Mouse (Mus musculus) midbrain, embryonic 11.5 days (tissue): ENCODE results near the gene Eno3. TPM values are rescaled to one million over a fixed set of nuclear protein-coding genes. Genes with fewer than 3 reads are reported as not detected.

Source experiments
- ATAC-seq: fragments of 200-750 bp; cut with Nextera tagmentation; 2 replicates; pipeline ENCODE4 v1.8.0; 2017; ENCODE audit warnings: moderate TSS enrichment, moderate library complexity; ENCODE audit not compliant: low FRiP score
- DNase-seq: peaks from one replicate; pipeline ENCODE4 v3.0.0; 2015; ENCODE audit warnings: low spot score; ENCODE audit errors: missing footprints
- H3K27ac ChIP-seq: fragments of 300-500 bp; sonication (generic); 2 replicates; pipeline ENCODE4 v1.5.1; 2014; ENCODE audit warnings: low read depth, low read length
- H3K27me3 ChIP-seq: fragments of 300-500 bp; sonication (generic); 2 replicates; pipeline ENCODE4 v1.6.1; 2014; ENCODE audit warnings: mild to moderate bottlenecking, low read length, moderate library complexity, mixed read lengths; ENCODE audit not compliant: control insufficient read depth, insufficient read depth
- H3K36me3 ChIP-seq: fragments of 300-500 bp; sonication (generic); 2 replicates; pipeline ENCODE4 v1.6.1; 2014; ENCODE audit warnings: mild to moderate bottlenecking, low read length, moderate library complexity, mixed read lengths; ENCODE audit not compliant: control insufficient read depth, insufficient read depth
- H3K4me1 ChIP-seq: fragments of 300-500 bp; sonication (generic); 2 replicates; pipeline ENCODE4 v1.6.1; 2014; ENCODE audit warnings: low read length; ENCODE audit not compliant: control insufficient read depth, insufficient read depth
- H3K4me2 ChIP-seq: fragments of 300-500 bp; sonication (generic); 2 replicates; pipeline ENCODE4 v1.6.1; 2014; ENCODE audit warnings: mild to moderate bottlenecking, moderate library complexity
- H3K4me3 ChIP-seq: fragments of 300-500 bp; sonication (generic); 2 replicates; pipeline ENCODE4 v1.5.1; 2014; ENCODE audit warnings: low read depth, low read length
- H3K9ac ChIP-seq: fragments of 300-500 bp; sonication (generic); 2 replicates; pipeline ENCODE4 v1.6.1; 2014; ENCODE audit warnings: low read length
- H3K9me3 ChIP-seq: fragments of 300-500 bp; sonication (generic); 2 replicates; pipeline ENCODE4 v1.6.1; 2016; ENCODE audit warnings: low read length; ENCODE audit not compliant: control insufficient read depth
- WGBS: fragments of 180-500 bp; shearing (Covaris S2); extraction: QIAGEN DNeasy Blood & Tissue Kit; methylation state at CpG from one replicate; pipeline ENCODE4 v1.1.7; 2014; 5-methylcytosine and 5-hydroxymethylcytosine counted together
- microRNA-seq: library from miRNA; unstranded; fragments of <30 nt; microRNA quantifications from one replicate; pipeline ENCODE4, GENCODE M21; 2017
- polyA plus RNA-seq: library from polyadenylated mRNA; unstranded; fragments of >200 nt; fragmentation: Nextera tagmentation; extraction: Ambion mirVana; gene quantifications from 2 replicates; pipeline ENCODE4 v1.2.1, GENCODE M21; 2014

Gene Eno3
- polyA plus RNA-seq, 1 experiment from 2014 or later: 14.3 TPM

- WGBS: 86% methylated on average over 6 of the region's 6 CpGs
- H3K9ac ChIP-seq: peak overlapping the region; percentile 3; the same call in 1 of the 2 replicates
- H3K4me2 ChIP-seq: no peak overlapping the region
- no peak for ATAC-seq
- DNase-seq: no peak
- H3K9me3 ChIP-seq: no peaks in the 10 kb centered on the region
- no peak overlapping the region for H3K4me3 ChIP-seq
- H3K36me3 ChIP-seq: peaks cover 10% of the 10 kb centered on the region; the same call in 1 of the 2 replicates
- peaks cover 15% of the 10 kb centered on the region for H3K4me1 ChIP-seq
- H3K27me3 ChIP-seq: no peaks in the 10 kb centered on the region
- no peak overlapping the region for H3K27ac ChIP-seq
These were observed 45.8 kb downstream of the Eno3 start for GRCm38 (mm10) chr11:70702781-70703180.

DNA sequence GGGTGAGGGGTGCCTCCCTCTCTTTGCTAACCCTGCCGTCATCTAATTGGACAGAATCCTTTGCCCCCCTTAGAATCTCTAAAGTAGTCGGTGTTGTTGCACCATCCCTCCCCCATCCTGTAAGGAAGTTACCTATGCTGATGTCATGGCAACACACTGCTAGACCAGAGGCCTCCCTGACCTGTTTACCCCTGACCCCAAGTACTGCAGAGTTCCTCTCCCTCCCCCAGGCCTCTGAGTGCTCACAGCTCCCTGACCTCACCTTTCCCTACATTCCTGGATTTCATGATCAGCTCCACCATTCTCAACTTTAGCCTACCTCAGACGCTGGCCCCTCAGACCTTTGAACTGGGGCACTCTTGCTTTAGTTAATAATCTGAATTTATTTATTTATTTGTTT, 49.1 kb downstream of the Eno3 start:
- H3K4me1 ChIP-seq: peaks cover 10% of the 10 kb centered on the region
- peaks cover 10% of the 10 kb centered on the region for H3K36me3 ChIP-seq
- no peaks in the 10 kb centered on the region for H3K9me3 ChIP-seq
- no peak overlapping the region for H3K9ac ChIP-seq
- ATAC-seq: no peak
- H3K27ac ChIP-seq: no peak overlapping the region
- no peak for DNase-seq
- no peaks in the 10 kb centered on the region for H3K27me3 ChIP-seq
- H3K4me2 ChIP-seq: no peak overlapping the region
- WGBS: 86% methylated on average over 3 of the region's 3 CpGs
- no peak overlapping the region for H3K4me3 ChIP-seq

- DNase-seq (no peak), ATAC-seq (no peak)
- Histone ChIP-seq H3K27ac (no peak overlapping the region), H3K4me3 (no peak overlapping the region), H3K27me3 (no peaks in the 10 kb centered on the region), H3K9ac (no peak overlapping the region), H3K4me1 (no peaks in the 10 kb centered on the region), H3K4me2 (no peak overlapping the region), H3K36me3 (peaks cover 7% of the 10 kb centered on the region), H3K9me3 (no peaks in the 10 kb centered on the region)
- WGBS: 95% methylated on average over 10 of the region's 10 CpGs
These were observed 54.0 kb downstream of the Eno3 start for GRCm38 (mm10) chr11:70711026-70711425.

Small RNAs within 50 kb of the gene (microRNA-seq; reads per million reads assigned to microRNA genes)
- gene Mir6925: not detected

Other genes with a start within 250 kb of the Eno3 start
- 32.5 and 33.7 TPM in 2 replicates for gene Pelp1, start 247.2 kb upstream of the Eno3 start, polyA plus RNA-seq
- 28.9 and 31.3 TPM in 2 replicates for gene Arrb2, start 224.6 kb upstream of the Eno3 start, polyA plus RNA-seq
- gene Med11, start 205.3 kb upstream of the Eno3 start, polyA plus RNA-seq: 37.7 and 42.1 TPM in 2 replicates
- 0.18 and 0.26 TPM in 2 replicates for gene Zmynd15, start 197.8 kb upstream of the Eno3 start, polyA plus RNA-seq
- gene Cxcl16, start 197.2 kb upstream of the Eno3 start, polyA plus RNA-seq: 0.50 and 0.82 TPM in 2 replicates
- gene Tm4sf5, start 152.0 kb upstream of the Eno3 start, polyA plus RNA-seq: not detected in 2 replicates
- gene Vmo1, start 142.6 kb upstream of the Eno3 start, polyA plus RNA-seq: 0.42 TPM in 1 of 2 replicates, not detected in the other
- 0.18 and 0.22 TPM in 2 replicates for gene Gltpd2, start 138.0 kb upstream of the Eno3 start, polyA plus RNA-seq
- gene Psmb6, start 131.8 kb upstream of the Eno3 start, polyA plus RNA-seq: 826 and 909 TPM in 2 replicates
- not detected in 2 replicates for gene Gm40193, start 124.3 kb upstream of the Eno3 start, polyA plus RNA-seq
- gene Pld2, start 117.1 kb upstream of the Eno3 start, polyA plus RNA-seq: 3.5 and 4.0 TPM in 2 replicates
- gene Mink1, start 94.3 kb upstream of the Eno3 start, polyA plus RNA-seq: 12.3 and 12.9 TPM in 2 replicates
- not detected in 2 replicates for gene 4930544D05Rik, start 41.4 kb upstream of the Eno3 start, polyA plus RNA-seq
- not detected in 2 replicates for gene Chrne, start 38.0 kb upstream of the Eno3 start, polyA plus RNA-seq
- gene Gp1ba, start 18.1 kb upstream of the Eno3 start, polyA plus RNA-seq: 0.61 and 0.81 TPM in 2 replicates
- gene Rnf167, start 10.0 kb upstream of the Eno3 start, polyA plus RNA-seq: 87.0 and 87.9 TPM in 2 replicates
- gene Slc25a11, start 9.7 kb upstream of the Eno3 start, polyA plus RNA-seq: 134 and 142 TPM in 2 replicates
- gene Pfn1, start 2.6 kb upstream of the Eno3 start, polyA plus RNA-seq: 1,303 and 1,326 TPM in 2 replicates
- gene Spag7, start 12.2 kb downstream of the Eno3 start, polyA plus RNA-seq: 138 and 139 TPM in 2 replicates
- 6.6 and 6.7 TPM in 2 replicates for gene Camta2, start 30.9 kb downstream of the Eno3 start, polyA plus RNA-seq
- gene Inca1, start 43.0 kb downstream of the Eno3 start, polyA plus RNA-seq: 1.3 TPM in 2 replicates
- 6.1 and 7.1 TPM in 2 replicates for gene Kif1c, start 43.3 kb downstream of the Eno3 start, polyA plus RNA-seq
- 10.2 and 11.0 TPM in 2 replicates for gene Zfp3, start 107.0 kb downstream of the Eno3 start, polyA plus RNA-seq
- not detected in 2 replicates for gene Scimp, start 155.4 kb downstream of the Eno3 start, polyA plus RNA-seq
- 41.7 and 44.2 TPM in 2 replicates for gene Rabep1, start 187.6 kb downstream of the Eno3 start, polyA plus RNA-seq